Mouse (Mus musculus): ENCODE results near the gene Foxc2. TPM values are rescaled to one million over a fixed set of nuclear protein-coding genes. Genes with fewer than 3 reads are reported as not detected.

Foxc2 gene
- total RNA-seq, 1 experiment = 0.27 TPM

- Histone ChIP-seq H3K9ac (ENCODE audit: insufficient read depth, low read depth, low read length, poor library complexity, severe bottlenecking) (no peak overlapping the region), H3K27ac (ENCODE audit: insufficient read depth, low read depth, low read length, poor library complexity, severe bottlenecking) (no peak overlapping the region), H3K9me3 (ENCODE audit: control insufficient read depth, insufficient read depth, low read depth, low read length) (no peaks in the 10 kb centered on the region), H3K36me3 (ENCODE audit: control insufficient read depth, insufficient read depth, low read length, poor library complexity, severe bottlenecking) (no peaks in the 10 kb centered on the region), H3K4me3 (ENCODE audit: insufficient read depth in 1 of 2, low read depth in 1 of 2, low read length in 2 of 2, poor library complexity in 1 of 2, severe bottlenecking in 1 of 2) (peak overlapping the region in 1 of 2 experiments; percentile 67; a peak in 1 of 4 replicates), H3K4me1 (ENCODE audit: control insufficient read depth in 2 of 2, insufficient read depth in 2 of 2, low read length in 2 of 2, poor library complexity in 1 of 2) (peaks cover 0 to 4% of the 10 kb centered on the region in 2 experiments; a peak in 1 of 4 replicates)
- no peak for DNase-seq (ENCODE audit: low read depth, low spot score)
- in situ Hi-C loops (cut with MboI; ENCODE audit: low sequenced_read_pairs in 2 of 2, unreplicated experiment in 2 of 2) = loop anchor here in 1 of 2 experiments (10.0 kb wide), 1 partner anchor 260 kb away; no protein-coding TSS in a partner anchor
- TF ChIP-seq ZC3H11A (IDR thresholded peaks at IDR 0.05; ENCODE audit: borderline replicate concordance, low read depth, low read length) = no peak
- TF ChIP-seq CHD2 (IDR thresholded peaks at IDR 0.05; ENCODE audit: low read depth, low read length) = no peak
- no peak for TF ChIP-seq HCFC1 (IDR thresholded peaks at IDR 0.05; ENCODE audit: borderline replicate concordance, insufficient read depth, low read length)
- no peak for TF ChIP-seq MAFK (IDR thresholded peaks at IDR 0.05; ENCODE audit: insufficient read depth, low read depth, low read length)
- no peak for TF ChIP-seq ZNF384 (IDR thresholded peaks at IDR 0.05; ENCODE audit: low read depth, low read length)
These were observed 31.0 kb upstream of the Foxc2 start for GRCm38 (mm10) chr8:121085011-121085410.

GRCm38 (mm10) chr8:121085561-121085960 is 30.4 kb upstream of the Foxc2 start:
- in situ Hi-C loops (cut with MboI; ENCODE audit: low sequenced_read_pairs in 2 of 2, unreplicated experiment in 2 of 2) = loop anchor here in 1 of 2 experiments (10.0 kb wide), 1 partner anchor 261 kb away; no protein-coding TSS in a partner anchor

DNA sequence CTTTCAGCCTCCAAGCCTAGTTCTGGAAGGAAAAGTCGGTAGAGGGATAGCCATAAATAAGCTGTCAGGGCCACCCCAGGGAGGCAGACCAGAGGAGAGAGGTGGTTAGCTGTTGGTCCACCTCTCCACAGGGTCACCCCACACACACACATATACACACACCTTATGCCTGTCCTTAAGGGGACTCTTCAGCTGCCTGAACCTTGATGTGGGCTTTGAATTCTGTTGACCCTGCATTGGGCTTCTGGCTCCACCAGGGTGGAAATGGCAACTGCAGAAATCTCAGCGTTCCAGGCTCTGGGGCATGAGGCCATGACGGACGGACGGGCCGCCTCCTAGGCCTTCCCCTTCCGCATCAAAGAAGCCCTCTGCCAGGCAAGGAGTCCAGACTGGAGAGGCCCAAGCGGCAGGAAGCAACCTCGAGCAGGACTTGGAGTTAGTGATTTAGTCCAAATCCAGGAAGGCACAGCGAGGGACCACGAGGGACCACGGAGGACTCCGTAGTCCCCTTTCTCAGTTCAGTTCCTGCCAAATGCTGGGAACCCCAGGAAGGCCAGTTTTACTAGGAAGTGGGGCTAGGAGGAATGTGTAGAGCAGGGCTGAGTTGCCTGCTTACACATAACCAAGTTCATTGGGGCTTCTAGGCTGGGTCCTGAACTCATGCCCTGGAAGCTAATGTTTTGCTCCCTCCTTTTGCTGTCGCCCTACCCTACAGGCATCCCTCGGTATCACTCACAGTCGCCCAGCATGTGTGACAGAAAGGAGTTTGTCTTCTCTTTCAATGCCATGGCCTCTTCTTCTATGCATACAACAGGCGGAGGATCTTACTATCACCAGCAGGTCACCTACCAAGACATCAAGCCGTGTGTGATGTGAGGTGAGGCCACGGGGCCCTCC is 29.7 kb upstream of the Foxc2 start:
- H3K9ac ChIP-seq (ENCODE audit: insufficient read depth, low read depth, low read length, poor library complexity, severe bottlenecking) = no peak overlapping the region

More at GRCm38 (mm10) chr8:121085561-121085960, 30.4 kb upstream of the Foxc2 start:
- H3K9me3 ChIP-seq (ENCODE audit: control insufficient read depth, insufficient read depth, low read depth, low read length) = no peaks in the 10 kb centered on the region
- TF ChIP-seq ZC3H11A (IDR thresholded peaks at IDR 0.05; ENCODE audit: borderline replicate concordance, low read depth, low read length) (no peak), HCFC1 (IDR thresholded peaks at IDR 0.05; ENCODE audit: borderline replicate concordance, insufficient read depth, low read length) (no peak), ZNF384 (IDR thresholded peaks at IDR 0.05; ENCODE audit: low read depth, low read length) (no peak), MAFK (IDR thresholded peaks at IDR 0.05; ENCODE audit: insufficient read depth, low read depth, low read length) (no peak), CHD2 (IDR thresholded peaks at IDR 0.05; ENCODE audit: low read depth, low read length) (no peak)
- no peak overlapping the region for H3K27ac ChIP-seq (ENCODE audit: insufficient read depth, low read depth, low read length, poor library complexity, severe bottlenecking)
- peaks cover 0 to 4% of the 10 kb centered on the region in 2 experiments; a peak in 1 of 4 replicates for H3K4me1 ChIP-seq (ENCODE audit: control insufficient read depth in 2 of 2, insufficient read depth in 2 of 2, low read length in 2 of 2, poor library complexity in 1 of 2)
- H3K36me3 ChIP-seq (ENCODE audit: control insufficient read depth, insufficient read depth, low read length, poor library complexity, severe bottlenecking) = no peaks in the 10 kb centered on the region
- H3K4me3 ChIP-seq (ENCODE audit: insufficient read depth in 1 of 2, low read depth in 1 of 2, low read length in 2 of 2, poor library complexity in 1 of 2, severe bottlenecking in 1 of 2) = no peak overlapping the region
- H3K9ac ChIP-seq (ENCODE audit: insufficient read depth, low read depth, low read length, poor library complexity, severe bottlenecking) = no peak overlapping the region
- DNase-seq (ENCODE audit: low read depth, low spot score) = no peak

DNA sequence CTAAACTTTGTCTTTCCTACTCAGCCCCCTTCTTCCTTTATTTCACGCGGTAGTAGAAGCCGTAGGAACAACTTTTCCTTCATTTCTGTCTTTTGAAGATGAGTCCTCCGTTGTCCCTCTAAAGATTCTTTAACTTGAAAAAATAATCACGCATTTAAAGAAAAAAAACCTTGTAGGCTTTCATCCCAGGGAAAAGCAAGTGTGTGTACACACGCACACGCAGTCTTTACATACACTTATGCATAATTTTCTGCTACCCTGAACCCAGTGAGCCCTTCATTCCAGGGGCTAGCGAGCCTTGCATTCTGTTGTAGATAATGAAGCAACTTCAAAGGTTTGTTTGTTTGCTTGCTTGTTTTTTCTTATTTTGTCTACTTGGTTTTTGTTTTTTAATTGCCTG is 27.7 kb upstream of the Foxc2 start:
- Histone ChIP-seq H3K27ac (ENCODE audit: insufficient read depth, low read depth, low read length, poor library complexity, severe bottlenecking) (no peak overlapping the region), H3K9ac (ENCODE audit: insufficient read depth, low read depth, low read length, poor library complexity, severe bottlenecking) (no peak overlapping the region), H3K4me3 (ENCODE audit: insufficient read depth in 1 of 2, low read depth in 1 of 2, low read length in 2 of 2, poor library complexity in 1 of 2, severe bottlenecking in 1 of 2) (no peak overlapping the region), H3K4me1 (ENCODE audit: control insufficient read depth in 2 of 2, insufficient read depth in 2 of 2, low read length in 2 of 2, poor library complexity in 1 of 2) (peaks cover 0 to 6% of the 10 kb centered on the region in 2 experiments; a peak in 2 of 4 replicates), H3K36me3 (ENCODE audit: control insufficient read depth, insufficient read depth, low read length, poor library complexity, severe bottlenecking) (no peaks in the 10 kb centered on the region), H3K9me3 (ENCODE audit: control insufficient read depth, insufficient read depth, low read depth, low read length) (no peaks in the 10 kb centered on the region)
- in situ Hi-C loops (cut with MboI; ENCODE audit: low sequenced_read_pairs in 2 of 2, unreplicated experiment in 2 of 2) = loop anchor here in 1 of 2 experiments (10.0 kb wide), 1 partner anchor 263 kb away; no protein-coding TSS in a partner anchor
- DNase-seq (ENCODE audit: low read depth, low spot score) = no peak
- no peak for TF ChIP-seq ZC3H11A (IDR thresholded peaks at IDR 0.05; ENCODE audit: borderline replicate concordance, low read depth, low read length)
- TF ChIP-seq CHD2 (IDR thresholded peaks at IDR 0.05; ENCODE audit: low read depth, low read length) = no peak
- TF ChIP-seq MAFK (IDR thresholded peaks at IDR 0.05; ENCODE audit: insufficient read depth, low read depth, low read length) = no peak
- no peak for TF ChIP-seq ZNF384 (IDR thresholded peaks at IDR 0.05; ENCODE audit: low read depth, low read length)
- no peak for TF ChIP-seq HCFC1 (IDR thresholded peaks at IDR 0.05; ENCODE audit: borderline replicate concordance, insufficient read depth, low read length)

More for the DNA sequence above, 29.7 kb upstream of the Foxc2 start:
- Histone ChIP-seq H3K36me3 (ENCODE audit: control insufficient read depth, insufficient read depth, low read length, poor library complexity, severe bottlenecking) (no peaks in the 10 kb centered on the region), H3K4me3 (ENCODE audit: insufficient read depth in 1 of 2, low read depth in 1 of 2, low read length in 2 of 2, poor library complexity in 1 of 2, severe bottlenecking in 1 of 2) (no peak overlapping the region), H3K4me1 (ENCODE audit: control insufficient read depth in 2 of 2, insufficient read depth in 2 of 2, low read length in 2 of 2, poor library complexity in 1 of 2) (peaks cover 0 to 4% of the 10 kb centered on the region in 2 experiments; a peak in 2 of 4 replicates), H3K27ac (ENCODE audit: insufficient read depth, low read depth, low read length, poor library complexity, severe bottlenecking) (no peak overlapping the region), H3K9me3 (ENCODE audit: control insufficient read depth, insufficient read depth, low read depth, low read length) (no peaks in the 10 kb centered on the region)
- TF ChIP-seq ZNF384 (IDR thresholded peaks at IDR 0.05; ENCODE audit: low read depth, low read length) (no peak), CHD2 (IDR thresholded peaks at IDR 0.05; ENCODE audit: low read depth, low read length) (no peak), ZC3H11A (IDR thresholded peaks at IDR 0.05; ENCODE audit: borderline replicate concordance, low read depth, low read length) (no peak), HCFC1 (IDR thresholded peaks at IDR 0.05; ENCODE audit: borderline replicate concordance, insufficient read depth, low read length) (no peak), MAFK (IDR thresholded peaks at IDR 0.05; ENCODE audit: insufficient read depth, low read depth, low read length) (no peak)
- no peak for DNase-seq (ENCODE audit: low read depth, low spot score)
- in situ Hi-C loops (cut with MboI; ENCODE audit: low sequenced_read_pairs in 2 of 2, unreplicated experiment in 2 of 2) = loop anchor here in 1 of 2 experiments (10.0 kb wide), 1 partner anchor 261 kb away; no protein-coding TSS in a partner anchor

All from ES-E14 (cell line).